Mouse (Mus musculus) C2C12 (cell line): ENCODE data around the gene Plekhd1.

Experiments
- CEBPB ChIP-seq: IDR thresholded peaks from one replicate; pipeline ENCODE4 v1.6.1; 2011; ENCODE audit warnings: low read depth, mild to moderate bottlenecking, control low read depth, moderate library complexity
- CTCF ChIP-seq: IDR thresholded peaks from one replicate; pipeline ENCODE4 v1.5.1; 2011; ENCODE audit not compliant: control insufficient read depth, insufficient read depth, insufficient read length
- MAX ChIP-seq: IDR thresholded peaks from one replicate; pipeline ENCODE4 v1.6.1; 2011; ENCODE audit warnings: mild to moderate bottlenecking, control low read depth
- MYOD1 ChIP-seq: IDR thresholded peaks from one replicate; pipeline ENCODE4 v1.6.1; 2011; ENCODE audit warnings: low read depth; ENCODE audit not compliant: control insufficient read depth, insufficient read length
- MYOG ChIP-seq: IDR thresholded peaks from one replicate; pipeline ENCODE4 v1.6.1; 2011; ENCODE audit not compliant: control insufficient read depth, insufficient read length; ENCODE audit errors: extremely low read depth
- USF1 ChIP-seq: IDR thresholded peaks from one replicate; pipeline ENCODE4 v1.6.1; 2011; ENCODE audit warnings: low read depth, mild to moderate bottlenecking, control low read depth, moderate library complexity

- TF ChIP-seq CTCF (no peak), MAX (no peak), CEBPB (no peak), MYOG (no peak), USF1 (no peak), MYOD1 (no peak)
Observed at GRCm38 (mm10) chr12:80759713-80760395, 67.5 kb downstream of the Plekhd1 start.
